8 mouse cellular contexts compared by ENCODE assay signal in genomic region chr19:7172051-7172866, GRCm38 (mm10). TPM values are rescaled to one million over a fixed set of nuclear protein-coding genes. Genes with fewer than 3 reads are reported as not detected.
DNase-seq lines count a peak whose midpoint lies in the region; ATAC-seq and TF ChIP-seq lines count a peak whose summit lies in the region.

No protein-coding gene starts in this region.

- H3K4me3 ChIP-seq in gastrocnemius, adult 2 months, result no peak overlapping the region
- no peak overlapping the region for H3K4me3 ChIP-seq in embryonic facial prominence, embryonic 11.5 days (ENCODE audit: low read depth, low read length)
- no peak overlapping the region for H3K4me3 ChIP-seq in intestine, embryonic 14.5 days (ENCODE audit: low read depth, low read length)
- H3K4me3 ChIP-seq in limb, embryonic 11.5 days (ENCODE audit: low read depth, low read length), result no peak overlapping the region
- H3K4me3 ChIP-seq in midbrain, embryonic 16.5 days (ENCODE audit: low read depth, low read length), result no peak overlapping the region

- no peak for DNase-seq in gastrocnemius, adult 2 months
- no peak for DNase-seq in gastrocnemius, postnatal 10 days
- peak; percentile 74 for DNase-seq in embryonic facial prominence, embryonic 11.5 days (ENCODE audit: low spot score)
- no peak for DNase-seq in intestine, embryonic 14.5 days (ENCODE audit: low spot score)
- peak; percentile 74 for DNase-seq in limb, embryonic 11.5 days (ENCODE audit: low spot score)
- no peak for DNase-seq in urinary bladder, postnatal 36 days (ENCODE audit: low spot score in 2 of 2)
- DNase-seq in adipocyte (ENCODE audit: low spot score), result no peak

- no peaks in the 10 kb centered on the region for H3K9me3 ChIP-seq in embryonic facial prominence, embryonic 11.5 days (replicated peaks; ENCODE audit: control insufficient read depth, low read length)
- no peaks in the 10 kb centered on the region for H3K9me3 ChIP-seq in intestine, embryonic 14.5 days (ENCODE audit: control insufficient read depth, low read length)
- H3K9me3 ChIP-seq in limb, embryonic 11.5 days (ENCODE audit: control insufficient read depth, low read length), result no peaks in the 10 kb centered on the region
- H3K9me3 ChIP-seq in midbrain, embryonic 16.5 days (replicated peaks; ENCODE audit: control insufficient read depth, low read length, poor library complexity, severe bottlenecking), result no peaks in the 10 kb centered on the region

- H3K27ac ChIP-seq in gastrocnemius, adult 2 months, result peak overlapping the region; percentile 77; the same call in 1 of the 2 replicates
- H3K27ac ChIP-seq in embryonic facial prominence, embryonic 11.5 days (replicated peaks; ENCODE audit: low read depth, low read length), result no peak overlapping the region
- H3K27ac ChIP-seq in intestine, embryonic 14.5 days (ENCODE audit: low read depth), result no peak overlapping the region
- H3K27ac ChIP-seq in limb, embryonic 11.5 days (replicated peaks; ENCODE audit: low read depth, low read length), result no peak overlapping the region
- H3K27ac ChIP-seq in midbrain, embryonic 16.5 days (ENCODE audit: low read length), result peak overlapping the region; percentile 65

- peak; percentile 87 for ATAC-seq in embryonic facial prominence, embryonic 11.5 days (replicated peaks; ENCODE audit: insufficient number of reproducible peaks, low FRiP score, low TSS enrichment, low read depth)
- ATAC-seq in intestine, embryonic 14.5 days (replicated peaks; ENCODE audit: low FRiP score, low TSS enrichment, low read depth), result peak; percentile 78
- peak; percentile 80 for ATAC-seq in limb, embryonic 11.5 days (ENCODE audit: insufficient number of reproducible peaks, low FRiP score, low TSS enrichment, low read depth)
- ATAC-seq in midbrain, embryonic 16.5 days, result peak; percentile 89

- H3K4me2 ChIP-seq in embryonic facial prominence, embryonic 11.5 days (ENCODE audit: low read depth, low read length), result no peak overlapping the region
- H3K4me2 ChIP-seq in intestine, embryonic 14.5 days (ENCODE audit: low read length), result no peak overlapping the region
- H3K4me2 ChIP-seq in limb, embryonic 11.5 days (ENCODE audit: low read depth, severe bottlenecking), result peak overlapping the region; percentile 17; the same call in 1 of the 2 replicates
- H3K4me2 ChIP-seq in midbrain, embryonic 16.5 days (ENCODE audit: low read length), result peak overlapping the region; percentile 17; the same call in 1 of the 2 replicates

- intact Hi-C loops in gastrocnemius, adult 2 months (cut with DNase I), result no loop called here

- H3K27me3 ChIP-seq in embryonic facial prominence, embryonic 11.5 days (ENCODE audit: control insufficient read depth, insufficient read depth, low read length), result peaks cover 7% of the 10 kb centered on the region
- peaks cover 14% of the 10 kb centered on the region; the same call in 1 of the 2 replicates for H3K27me3 ChIP-seq in intestine, embryonic 14.5 days (replicated peaks; ENCODE audit: control insufficient read depth, insufficient read depth, low read length)
- H3K27me3 ChIP-seq in limb, embryonic 11.5 days (ENCODE audit: control insufficient read depth, insufficient read depth, low read length), result peaks cover 17% of the 10 kb centered on the region
- no peaks in the 10 kb centered on the region for H3K27me3 ChIP-seq in midbrain, embryonic 16.5 days (ENCODE audit: control insufficient read depth, insufficient read depth, low read depth, low read length)

- TF ChIP-seq CTCF in gastrocnemius, adult 2 months (IDR thresholded peaks at IDR 0.05), result no peak

- WGBS in embryonic facial prominence, embryonic 11.5 days, result 17% methylated on average over 13 of the region's 13 CpGs
- 15% methylated on average over 13 of the region's 13 CpGs for WGBS in intestine, embryonic 14.5 days
- 7% methylated on average over 13 of the region's 13 CpGs for WGBS in limb, embryonic 11.5 days
- 6% methylated on average over 13 of the region's 13 CpGs for WGBS in midbrain, embryonic 16.5 days

- H3K9ac ChIP-seq in embryonic facial prominence, embryonic 11.5 days (replicated peaks; ENCODE audit: low read length), result peak overlapping the region; percentile 7; the same call in 1 of the 2 replicates
- H3K9ac ChIP-seq in intestine, embryonic 14.5 days (ENCODE audit: low read length), result no peak overlapping the region
- H3K9ac ChIP-seq in limb, embryonic 11.5 days (ENCODE audit: low read length), result peak overlapping the region; percentile 13; the same call in 1 of the 2 replicates
- peak overlapping the region; percentile 11; the same call in 1 of the 2 replicates for H3K9ac ChIP-seq in midbrain, embryonic 16.5 days (ENCODE audit: low read depth, low read length)

- H3K4me1 ChIP-seq in embryonic facial prominence, embryonic 11.5 days (ENCODE audit: control insufficient read depth, insufficient read depth, low read length), result peaks cover 11% of the 10 kb centered on the region; the same call in 1 of the 2 replicates
- peaks cover 23% of the 10 kb centered on the region for H3K4me1 ChIP-seq in intestine, embryonic 14.5 days (replicated peaks; ENCODE audit: control insufficient read depth, insufficient read depth, low read length)
- H3K4me1 ChIP-seq in limb, embryonic 11.5 days (ENCODE audit: control insufficient read depth, insufficient read depth, low read length), result peaks cover 28% of the 10 kb centered on the region
- peaks cover 13% of the 10 kb centered on the region for H3K4me1 ChIP-seq in midbrain, embryonic 16.5 days (ENCODE audit: control insufficient read depth, insufficient read depth, low read length)

- no peaks in the 10 kb centered on the region for H3K36me3 ChIP-seq in embryonic facial prominence, embryonic 11.5 days (replicated peaks; ENCODE audit: control insufficient read depth, insufficient read depth, low read depth, low read length)
- no peaks in the 10 kb centered on the region for H3K36me3 ChIP-seq in intestine, embryonic 14.5 days (ENCODE audit: control insufficient read depth, insufficient read depth, low read length)
- H3K36me3 ChIP-seq in limb, embryonic 11.5 days (ENCODE audit: control insufficient read depth, insufficient read depth, low read length), result no peaks in the 10 kb centered on the region
- no peaks in the 10 kb centered on the region for H3K36me3 ChIP-seq in midbrain, embryonic 16.5 days (ENCODE audit: control insufficient read depth, insufficient read depth, low read length)

RNA-seq across cellular contexts. Expression of gene Otub1, which starts 33.9 kb away (rescaled TPM):
- total RNA-seq in gastrocnemius, adult 2 months (2021), result 10 to 100 TPM; 45.0 to 50.3 TPM
- 10 to 100 TPM; 63.2 to 67.3 TPM for total RNA-seq in gastrocnemius, postnatal 10 days (2021)
- polyA plus RNA-seq in embryonic facial prominence, embryonic 11.5 days (2014; fragmentation: Nextera tagmentation; extraction: Ambion mirVana), result 217 and 252 TPM in 2 replicates
- polyA plus RNA-seq in intestine, embryonic 14.5 days (2014; fragmentation: Nextera tagmentation; extraction: Ambion mirVana), result 205 and 224 TPM in 2 replicates
- polyA plus RNA-seq in limb, embryonic 11.5 days (2014; fragmentation: Nextera tagmentation; extraction: Ambion mirVana), result 247 and 260 TPM in 2 replicates
- polyA plus RNA-seq in midbrain, embryonic 16.5 days (2015; fragmentation: Nextera tagmentation; extraction: Ambion mirVana), result 235 and 240 TPM in 2 replicates

RNA-seq across cellular contexts. Expression of gene Cox8a, which starts 45.2 kb away (rescaled TPM):
- total RNA-seq in gastrocnemius, adult 2 months (2021), result 100 to 1,000 TPM in 1 of 2 experiments, 10 to 100 TPM in 1; 72.4 to 113 TPM
- 100 to 1,000 TPM; 275 to 315 TPM for total RNA-seq in gastrocnemius, postnatal 10 days (2021)
- 741 and 769 TPM in 2 replicates for polyA plus RNA-seq in embryonic facial prominence, embryonic 11.5 days (2014; fragmentation: Nextera tagmentation; extraction: Ambion mirVana)
- polyA plus RNA-seq in intestine, embryonic 14.5 days (2014; fragmentation: Nextera tagmentation; extraction: Ambion mirVana), result 1,241 and 1,347 TPM in 2 replicates
- polyA plus RNA-seq in limb, embryonic 11.5 days (2014; fragmentation: Nextera tagmentation; extraction: Ambion mirVana), result 807 and 830 TPM in 2 replicates
- polyA plus RNA-seq in midbrain, embryonic 16.5 days (2015; fragmentation: Nextera tagmentation; extraction: Ambion mirVana), result 837 and 884 TPM in 2 replicates

Comparison
In these comparisons a context has a peak if more than half of its experiments do, and no peak if none do; other contexts are left out.
1. DNase-seq: peak in embryonic facial prominence, embryonic 11.5 days (single experiment) and limb, embryonic 11.5 days (single experiment); none in gastrocnemius, adult 2 months (single experiment), gastrocnemius, postnatal 10 days (single experiment), intestine, embryonic 14.5 days (single experiment), urinary bladder, postnatal 36 days (0 of 2) and adipocyte (single experiment).
2. H3K27ac ChIP-seq: peak in gastrocnemius, adult 2 months (single experiment) and midbrain, embryonic 16.5 days (single experiment); none in embryonic facial prominence, embryonic 11.5 days (single experiment), intestine, embryonic 14.5 days (single experiment) and limb, embryonic 11.5 days (single experiment).
3. H3K4me2 ChIP-seq: peak in limb, embryonic 11.5 days (single experiment) and midbrain, embryonic 16.5 days (single experiment); none in embryonic facial prominence, embryonic 11.5 days (single experiment) and intestine, embryonic 14.5 days (single experiment).
4. Peak in every context shown above with its lines, with median percentiles within 50 percentile points of each other: ATAC-seq.